Mouse (Mus musculus): ENCODE measurements around the gene Mfap5.
"Not testable (repeated sequence)": the region's sequence is repeated elsewhere in the genome, so short reads cannot be mapped to it uniquely, and the experiment has no call there.

DNA sequence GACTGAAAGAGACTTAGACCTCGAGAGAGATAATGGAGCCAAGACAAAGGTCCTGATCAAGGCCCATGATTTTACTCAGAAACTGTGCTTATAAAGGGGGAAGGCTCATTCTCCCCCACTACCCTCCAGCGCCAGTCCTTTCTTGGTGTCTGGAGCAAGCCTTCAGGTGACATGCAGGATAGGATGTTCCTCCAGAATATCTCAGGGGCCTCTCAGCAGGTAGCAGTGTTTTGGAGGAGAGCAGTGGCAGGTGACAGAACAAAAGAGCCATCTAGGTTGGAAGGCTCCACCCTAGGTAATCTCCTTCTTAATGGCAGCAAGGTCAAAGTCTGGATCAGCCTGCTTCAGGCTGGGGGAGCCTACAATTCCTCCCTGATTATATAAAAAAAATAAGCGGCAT is 34.2 kb upstream of the Mfap5 start:
- TF ChIP-seq TCF12 (IDR thresholded peaks at IDR 0.05; ENCODE audit: low read depth, low read length); MAX (IDR thresholded peaks at IDR 0.05; ENCODE audit: low read length); GATA1 (IDR thresholded peaks at IDR 0.05; ENCODE audit: low read depth, low read length); CTCF (IDR thresholded peaks at IDR 0.05 in 2 of 3, conservative IDR thresholded peaks at IDR 0.05 in 1 of 3; ENCODE audit: control insufficient read depth in 1 of 3, insufficient read depth in 1 of 3, low read depth in 2 of 3, low read length in 3 of 3, poor library complexity in 1 of 3, severe bottlenecking in 1 of 3); POLR2AphosphoS5 (IDR thresholded peaks at IDR 0.05; ENCODE audit: borderline replicate concordance, low read depth, low read length); MEF2A (IDR thresholded peaks at IDR 0.05; ENCODE audit: extremely low read depth, insufficient replicate concordance, low read depth, low read length, poor library complexity, severe bottlenecking); MYC (IDR thresholded peaks at IDR 0.05; ENCODE audit: low read depth, low read length); SMC3 (IDR thresholded peaks at IDR 0.05; ENCODE audit: low read depth, low read length); POLR2A (IDR thresholded peaks at IDR 0.05; ENCODE audit: control insufficient read depth in 1 of 2, insufficient read depth in 1 of 2, low read depth in 1 of 2, low read length in 2 of 2, poor library complexity in 1 of 2); HCFC1 (IDR thresholded peaks at IDR 0.05; ENCODE audit: low read depth, low read length); MAFK (IDR thresholded peaks at IDR 0.05; ENCODE audit: borderline replicate concordance, low read depth, low read length): not testable (repeated sequence)
